Mouse (Mus musculus): Measurements from ENCODE around the gene Zkscan2. TPM values are rescaled to one million over a fixed set of nuclear protein-coding genes. Genes with fewer than 3 reads are reported as not detected.

The Zkscan2 gene
- polyA plus RNA-seq, 1 experiment from 2014 or later, result 9.0 TPM

GRCm38 (mm10) chr7:123467961-123468360, 32.3 kb downstream of the Zkscan2 start:
- no peak for ATAC-seq (ENCODE audit: low FRiP score)
- 91% methylated on average over 1 of the region's 1 CpGs for WGBS

GRCm38 (mm10) chr7:123465692-123466387, 34.4 kb downstream of the Zkscan2 start:
- peak; percentile 64 for ATAC-seq (ENCODE audit: low FRiP score)
- no peak overlapping the region for H3K4me3 ChIP-seq (ENCODE audit: low read depth, low read length)
- no peaks in the 10 kb centered on the region for H3K36me3 ChIP-seq (ENCODE audit: control insufficient read depth, insufficient read depth, low read length)
- no peaks in the 10 kb centered on the region for H3K4me1 ChIP-seq (replicated peaks; ENCODE audit: control insufficient read depth, insufficient read depth, low read length)
- 35% methylated on average over 6 of the region's 6 CpGs for WGBS
- DNase-seq (ENCODE audit: low spot score), result peak; percentile 85
- no peaks in the 10 kb centered on the region for H3K9me3 ChIP-seq (ENCODE audit: control insufficient read depth, low read length)
- no peak overlapping the region for H3K27ac ChIP-seq (ENCODE audit: low read depth, low read length)
- H3K9ac ChIP-seq (ENCODE audit: low read depth, low read length), result no peak overlapping the region
- H3K4me2 ChIP-seq (replicated peaks; ENCODE audit: low read depth, low read length), result no peak overlapping the region
- H3K27me3 ChIP-seq (ENCODE audit: control insufficient read depth, insufficient read depth, low read length), result no peaks in the 10 kb centered on the region

More at GRCm38 (mm10) chr7:123467961-123468360, 32.3 kb downstream of the Zkscan2 start:
- Histone ChIP-seq H3K4me1 (replicated peaks; ENCODE audit: control insufficient read depth, insufficient read depth, low read length) (no peaks in the 10 kb centered on the region), H3K27me3 (ENCODE audit: control insufficient read depth, insufficient read depth, low read length) (no peaks in the 10 kb centered on the region), H3K4me2 (replicated peaks; ENCODE audit: low read depth, low read length) (no peak overlapping the region), H3K9me3 (ENCODE audit: control insufficient read depth, low read length) (no peaks in the 10 kb centered on the region), H3K36me3 (ENCODE audit: control insufficient read depth, insufficient read depth, low read length) (no peaks in the 10 kb centered on the region), H3K27ac (ENCODE audit: low read depth, low read length) (no peak overlapping the region), H3K4me3 (ENCODE audit: low read depth, low read length) (no peak overlapping the region), H3K9ac (ENCODE audit: low read depth, low read length) (no peak overlapping the region)
- DNase-seq (ENCODE audit: low spot score), result no peak

GRCm38 (mm10) chr7:123463569-123463968, 36.7 kb downstream of the Zkscan2 start:
- Histone ChIP-seq H3K27ac (ENCODE audit: low read depth, low read length) (no peak overlapping the region), H3K4me3 (ENCODE audit: low read depth, low read length) (no peak overlapping the region), H3K27me3 (ENCODE audit: control insufficient read depth, insufficient read depth, low read length) (no peaks in the 10 kb centered on the region), H3K4me2 (replicated peaks; ENCODE audit: low read depth, low read length) (no peak overlapping the region), H3K36me3 (ENCODE audit: control insufficient read depth, insufficient read depth, low read length) (no peaks in the 10 kb centered on the region), H3K9ac (ENCODE audit: low read depth, low read length) (no peak overlapping the region), H3K9me3 (ENCODE audit: control insufficient read depth, low read length) (no peaks in the 10 kb centered on the region), H3K4me1 (replicated peaks; ENCODE audit: control insufficient read depth, insufficient read depth, low read length) (no peaks in the 10 kb centered on the region)
- ATAC-seq (ENCODE audit: low FRiP score) (no peak), DNase-seq (ENCODE audit: low spot score) (no peak)
- WGBS, result 81% methylated on average over 4 of the region's 4 CpGs

- 88% methylated on average over 9 of the region's 9 CpGs for WGBS
- ATAC-seq (ENCODE audit: low FRiP score), result no peak
- DNase-seq (ENCODE audit: low spot score), result no peak
Observed at GRCm38 (mm10) chr7:123462070-123462501, 38.2 kb downstream of the Zkscan2 start, which contains the start of gene Aqp8. TSS of gene Aqp8 (plus strand) at chr7:123462291.

GRCm38 (mm10) chr7:123461316-123461715, 38.9 kb downstream of the Zkscan2 start:
- Histone ChIP-seq H3K9me3 (ENCODE audit: control insufficient read depth, low read length) (no peaks in the 10 kb centered on the region), H3K27me3 (ENCODE audit: control insufficient read depth, insufficient read depth, low read length) (no peaks in the 10 kb centered on the region), H3K4me1 (replicated peaks; ENCODE audit: control insufficient read depth, insufficient read depth, low read length) (no peaks in the 10 kb centered on the region), H3K4me2 (replicated peaks; ENCODE audit: low read depth, low read length) (no peak overlapping the region), H3K9ac (ENCODE audit: low read depth, low read length) (no peak overlapping the region), H3K4me3 (ENCODE audit: low read depth, low read length) (no peak overlapping the region), H3K27ac (ENCODE audit: low read depth, low read length) (no peak overlapping the region), H3K36me3 (ENCODE audit: control insufficient read depth, insufficient read depth, low read length) (no peaks in the 10 kb centered on the region)
- 89% methylated on average over 4 of the region's 4 CpGs for WGBS
- ATAC-seq (ENCODE audit: low FRiP score) (no peak), DNase-seq (ENCODE audit: low spot score) (no peak)

More at GRCm38 (mm10) chr7:123462070-123462501, 38.2 kb downstream of the Zkscan2 start, which contains the start of gene Aqp8:
- H3K4me3 ChIP-seq (ENCODE audit: low read depth, low read length), result no peak within 1 kb of the TSS
- no peaks in the 10 kb centered on the region for H3K4me1 ChIP-seq (replicated peaks; ENCODE audit: control insufficient read depth, insufficient read depth, low read length)
- no peaks in the 10 kb centered on the region for H3K9me3 ChIP-seq (ENCODE audit: control insufficient read depth, low read length)
- H3K9ac ChIP-seq (ENCODE audit: low read depth, low read length), result no peak within 1 kb of the TSS
- no peak within 1 kb of the TSS for H3K4me2 ChIP-seq (replicated peaks; ENCODE audit: low read depth, low read length)
- no peaks in the 10 kb centered on the region for H3K36me3 ChIP-seq (ENCODE audit: control insufficient read depth, insufficient read depth, low read length)
- no peak within 1 kb of the TSS for H3K27ac ChIP-seq (ENCODE audit: low read depth, low read length)
- no peaks in the 10 kb centered on the region for H3K27me3 ChIP-seq (ENCODE audit: control insufficient read depth, insufficient read depth, low read length)

- DNase-seq (ENCODE audit: low spot score), result no peak
- Histone ChIP-seq H3K9ac (ENCODE audit: low read depth, low read length) (no peak overlapping the region), H3K4me3 (ENCODE audit: low read depth, low read length) (no peak overlapping the region), H3K27me3 (ENCODE audit: control insufficient read depth, insufficient read depth, low read length) (no peaks in the 10 kb centered on the region), H3K4me2 (replicated peaks; ENCODE audit: low read depth, low read length) (no peak overlapping the region), H3K4me1 (replicated peaks; ENCODE audit: control insufficient read depth, insufficient read depth, low read length) (no peaks in the 10 kb centered on the region), H3K27ac (ENCODE audit: low read depth, low read length) (no peak overlapping the region), H3K36me3 (ENCODE audit: control insufficient read depth, insufficient read depth, low read length) (no peaks in the 10 kb centered on the region), H3K9me3 (ENCODE audit: control insufficient read depth, low read length) (no peaks in the 10 kb centered on the region)
- WGBS, result 91% methylated on average over 4 of the region's 4 CpGs
- ATAC-seq (ENCODE audit: low FRiP score), result no peak
Observed at GRCm38 (mm10) chr7:123459247-123459646, 41.0 kb downstream of the Zkscan2 start.

GRCm38 (mm10) chr7:123458309-123458708, 41.9 kb downstream of the Zkscan2 start:
- no peaks in the 10 kb centered on the region for H3K36me3 ChIP-seq (ENCODE audit: control insufficient read depth, insufficient read depth, low read length)
- DNase-seq (ENCODE audit: low spot score), result no peak
- no peak for ATAC-seq (ENCODE audit: low FRiP score)
- no peak overlapping the region for H3K4me2 ChIP-seq (replicated peaks; ENCODE audit: low read depth, low read length)
- no peak overlapping the region for H3K27ac ChIP-seq (ENCODE audit: low read depth, low read length)
- H3K9ac ChIP-seq (ENCODE audit: low read depth, low read length), result no peak overlapping the region
- H3K9me3 ChIP-seq (ENCODE audit: control insufficient read depth, low read length), result no peaks in the 10 kb centered on the region
- no peak overlapping the region for H3K4me3 ChIP-seq (ENCODE audit: low read depth, low read length)
- H3K4me1 ChIP-seq (replicated peaks; ENCODE audit: control insufficient read depth, insufficient read depth, low read length), result no peaks in the 10 kb centered on the region
- H3K27me3 ChIP-seq (ENCODE audit: control insufficient read depth, insufficient read depth, low read length), result no peaks in the 10 kb centered on the region
- WGBS, result 97% methylated on average over 4 of the region's 4 CpGs

GRCm38 (mm10) chr7:123455088-123455487, 45.2 kb downstream of the Zkscan2 start:
- no peaks in the 10 kb centered on the region for H3K9me3 ChIP-seq (ENCODE audit: control insufficient read depth, low read length)
- DNase-seq (ENCODE audit: low spot score) (no peak), ATAC-seq (ENCODE audit: low FRiP score) (no peak)
- no peak overlapping the region for H3K4me2 ChIP-seq (replicated peaks; ENCODE audit: low read depth, low read length)
- H3K27ac ChIP-seq (ENCODE audit: low read depth, low read length), result no peak overlapping the region
- no peaks in the 10 kb centered on the region for H3K36me3 ChIP-seq (ENCODE audit: control insufficient read depth, insufficient read depth, low read length)
- no peak overlapping the region for H3K4me3 ChIP-seq (ENCODE audit: low read depth, low read length)
- WGBS, result 94% methylated on average over 3 of the region's 3 CpGs
- no peaks in the 10 kb centered on the region for H3K27me3 ChIP-seq (ENCODE audit: control insufficient read depth, insufficient read depth, low read length)
- H3K9ac ChIP-seq (ENCODE audit: low read depth, low read length), result no peak overlapping the region
- H3K4me1 ChIP-seq (replicated peaks; ENCODE audit: control insufficient read depth, insufficient read depth, low read length), result no peaks in the 10 kb centered on the region

- Histone ChIP-seq H3K27ac (ENCODE audit: low read depth, low read length) (no peak overlapping the region), H3K9me3 (ENCODE audit: control insufficient read depth, low read length) (no peaks in the 10 kb centered on the region), H3K4me1 (replicated peaks; ENCODE audit: control insufficient read depth, insufficient read depth, low read length) (no peaks in the 10 kb centered on the region), H3K4me2 (replicated peaks; ENCODE audit: low read depth, low read length) (no peak overlapping the region), H3K4me3 (ENCODE audit: low read depth, low read length) (no peak overlapping the region), H3K27me3 (ENCODE audit: control insufficient read depth, insufficient read depth, low read length) (no peaks in the 10 kb centered on the region), H3K9ac (ENCODE audit: low read depth, low read length) (no peak overlapping the region), H3K36me3 (ENCODE audit: control insufficient read depth, insufficient read depth, low read length) (no peaks in the 10 kb centered on the region)
- ATAC-seq (ENCODE audit: low FRiP score), result no peak
- 89% methylated on average over 8 of the region's 8 CpGs for WGBS
- DNase-seq (ENCODE audit: low spot score), result no peak
Observed at GRCm38 (mm10) chr7:123453066-123453465, 47.2 kb downstream of the Zkscan2 start.

Data from hindbrain, embryonic 11.5 days (tissue).